Mouse (Mus musculus): ENCODE measurements around the gene Rsc1a1. TPM values are rescaled to one million over a fixed set of nuclear protein-coding genes. Genes with fewer than 3 reads are reported as not detected.
A peak's percentile ranks its signal among the peaks of the same experiment; 100 is the strongest.

Gene Rsc1a1
- total RNA-seq, 2 experiments from 2014 or later, result 3.6 to 5.1 TPM

DNA sequence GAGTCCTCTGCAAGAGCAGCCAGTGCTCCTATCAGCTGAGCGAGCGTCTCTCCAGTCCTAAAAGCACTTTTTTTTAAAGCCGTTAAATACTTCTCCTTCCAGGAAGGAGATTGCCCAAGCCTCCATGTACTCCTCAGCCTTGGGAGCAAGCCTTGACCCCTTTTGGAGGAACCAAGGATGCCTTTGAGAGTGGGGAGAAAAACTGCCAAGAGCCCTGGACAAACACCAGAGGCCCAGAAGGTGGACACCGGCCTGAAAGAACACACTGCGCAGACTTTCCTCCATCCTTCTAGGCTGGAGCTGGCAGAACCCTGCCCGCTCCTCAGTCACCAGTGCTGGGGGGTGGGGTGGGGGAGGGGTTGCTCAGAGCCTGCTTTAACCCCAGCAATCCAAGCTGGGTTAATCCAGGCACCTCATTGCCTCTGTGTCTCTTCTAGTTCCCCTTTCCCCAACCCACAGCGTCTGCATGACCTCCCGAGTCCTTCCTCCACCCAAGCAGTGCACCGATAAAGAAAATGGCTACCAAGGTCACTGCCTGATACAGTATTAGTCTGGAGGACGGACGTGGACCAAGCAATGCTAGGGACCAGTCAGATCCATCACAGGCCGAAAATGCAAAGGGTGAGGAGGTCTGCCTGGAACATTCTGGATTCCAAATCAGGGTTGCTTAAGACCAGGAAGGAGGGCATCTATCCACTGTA is 29.3 kb downstream of the Rsc1a1 start:
- no peak for DNase-seq (ENCODE audit: low spot score in 2 of 2)

DNA sequence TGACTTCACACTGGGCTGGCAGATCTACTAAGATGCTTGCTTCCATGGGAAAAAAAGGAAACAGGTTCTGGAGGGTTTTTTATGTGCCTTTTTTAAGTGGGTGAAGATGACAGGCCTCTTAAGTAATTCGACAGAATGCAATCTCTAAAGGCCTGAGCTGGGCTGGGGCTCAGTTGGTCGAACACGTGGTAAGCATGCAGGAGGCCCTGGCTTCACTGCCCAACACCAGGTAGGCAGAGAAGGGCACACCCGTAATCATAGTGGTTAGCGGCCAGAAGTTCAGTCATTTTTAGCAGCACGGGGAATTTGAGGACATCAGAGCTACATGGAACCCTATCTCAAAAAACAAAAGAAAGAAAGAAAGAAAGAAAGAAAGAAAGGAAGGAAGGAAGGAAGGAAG is 30.9 kb downstream of the Rsc1a1 start:
- no peak for DNase-seq (ENCODE audit: low spot score in 2 of 2)

DNA sequence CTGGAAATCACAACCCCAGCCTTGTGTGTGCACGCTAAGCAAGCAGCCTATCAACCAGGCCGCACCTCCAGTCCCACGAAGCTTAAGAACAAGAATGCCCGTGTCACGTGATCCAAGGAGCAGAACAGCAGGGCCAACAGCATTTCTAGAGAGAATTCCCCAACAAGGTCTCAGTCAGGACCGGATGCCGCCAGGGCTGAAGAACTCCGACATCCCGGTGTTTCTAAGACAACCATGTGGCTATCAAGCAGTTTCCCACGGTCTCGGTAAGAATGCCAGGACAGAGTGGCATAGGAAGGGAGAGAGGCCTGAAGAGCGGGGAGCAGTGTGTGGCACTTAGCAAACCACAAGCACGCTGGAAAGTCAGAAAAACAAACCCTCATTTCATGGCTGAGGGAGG is 31.6 kb downstream of the Rsc1a1 start:
- no peak for DNase-seq (ENCODE audit: low spot score in 2 of 2)

DNA sequence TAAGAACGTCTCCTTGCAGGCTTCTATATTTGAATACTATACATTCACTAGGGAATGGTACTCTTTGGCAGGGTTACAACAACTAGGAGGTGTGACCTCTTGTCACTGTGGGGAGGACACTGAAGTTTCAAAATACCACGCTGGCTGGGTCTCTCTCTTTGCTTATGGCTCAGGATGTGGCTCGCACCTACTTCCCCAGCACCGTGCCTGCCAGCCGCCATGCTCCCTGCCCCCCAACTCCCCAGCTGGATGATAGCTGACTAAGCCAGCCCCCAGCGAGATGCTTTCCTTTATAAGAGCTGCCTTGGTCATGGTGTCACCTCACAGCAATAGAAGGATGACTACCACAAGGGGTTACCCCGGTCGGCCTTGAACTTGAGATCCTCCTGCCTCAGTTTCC is 32.4 kb downstream of the Rsc1a1 start:
- DNase-seq (ENCODE audit: low spot score in 2 of 2), result no peak

DNA sequence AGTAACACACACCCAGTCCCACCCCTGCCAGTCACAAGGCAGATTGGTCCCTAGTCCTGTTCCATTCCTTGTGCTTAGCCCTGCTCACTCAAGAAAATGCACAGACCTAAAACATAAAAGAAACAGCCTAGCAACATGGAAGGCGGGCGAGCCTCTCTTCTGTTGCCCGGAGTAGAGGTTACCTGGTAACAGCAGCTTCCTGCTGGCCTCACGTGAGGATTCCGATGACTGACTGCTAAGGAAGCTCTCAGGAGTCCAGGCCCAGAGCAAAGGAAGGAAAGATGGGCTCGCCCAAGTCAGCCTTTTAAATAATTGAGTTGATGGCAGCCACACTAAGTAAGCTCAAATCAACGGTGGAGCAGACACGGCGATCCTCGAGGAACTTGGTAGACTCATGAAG is 33.5 kb downstream of the Rsc1a1 start:
- no peak for DNase-seq (ENCODE audit: low spot score in 2 of 2)

DNA sequence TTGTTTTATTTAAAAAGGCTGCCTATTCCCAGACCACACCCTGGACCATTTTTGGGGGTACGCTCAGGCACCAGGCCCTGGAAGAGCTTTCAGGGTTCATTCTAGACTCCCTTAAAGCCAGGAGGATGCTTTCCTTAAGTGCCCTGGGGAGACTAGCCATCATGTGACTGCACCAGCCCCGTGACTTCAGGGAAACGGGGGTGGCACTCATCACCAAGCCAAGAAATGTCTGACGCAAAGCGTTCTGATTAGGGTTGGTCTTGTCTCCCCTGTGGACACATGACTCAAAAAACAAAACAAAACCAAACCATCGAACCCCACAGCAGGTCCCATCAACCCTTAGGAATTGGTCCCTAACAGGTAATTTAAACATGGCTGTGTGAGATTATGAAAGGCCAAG is 34.1 kb downstream of the Rsc1a1 start:
- DNase-seq (ENCODE audit: low spot score in 2 of 2), result no peak

DNA sequence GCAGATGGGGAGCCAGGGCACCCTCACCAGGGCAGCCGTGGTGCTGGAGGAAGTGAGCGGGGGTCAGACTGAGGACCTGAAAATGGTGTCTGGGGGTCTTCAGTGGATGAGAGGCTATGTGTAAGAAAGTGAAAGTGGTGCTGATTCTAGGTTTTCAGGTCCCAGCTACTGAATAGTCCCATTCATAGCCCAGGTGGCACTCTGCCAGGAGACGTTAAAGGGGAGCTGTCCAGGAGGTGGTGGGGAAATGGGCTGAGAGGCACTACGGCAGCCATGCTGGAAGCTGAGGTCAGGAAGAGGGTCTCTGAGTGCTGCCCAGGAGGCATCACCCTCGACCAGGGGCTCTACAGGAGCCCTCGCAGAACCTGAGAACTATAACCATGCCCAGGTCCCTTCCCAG is 36.2 kb downstream of the Rsc1a1 start:
- no peak for DNase-seq (ENCODE audit: low spot score in 2 of 2)

DNA sequence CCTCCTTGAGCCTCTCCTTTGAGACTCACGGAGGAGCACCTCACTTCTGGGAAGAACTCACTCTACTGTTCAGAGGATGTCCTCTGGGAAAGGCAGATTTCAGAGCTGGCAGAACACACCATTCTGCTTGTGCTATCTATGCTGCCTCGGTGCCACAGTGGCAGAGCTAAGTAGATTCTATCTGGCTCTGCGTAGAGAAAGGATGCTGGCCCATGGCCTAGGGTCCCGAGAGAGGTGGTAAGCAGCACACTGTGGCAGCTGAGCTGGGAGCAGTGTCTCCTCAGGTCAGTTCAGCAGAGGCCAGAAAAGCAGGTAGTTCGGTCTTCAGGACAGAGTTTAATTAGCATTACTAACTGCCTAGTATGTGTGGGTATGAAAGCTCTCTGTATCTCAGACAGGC is 37.1 kb downstream of the Rsc1a1 start:
- DNase-seq (ENCODE audit: low spot score in 2 of 2), result no peak

DNA sequence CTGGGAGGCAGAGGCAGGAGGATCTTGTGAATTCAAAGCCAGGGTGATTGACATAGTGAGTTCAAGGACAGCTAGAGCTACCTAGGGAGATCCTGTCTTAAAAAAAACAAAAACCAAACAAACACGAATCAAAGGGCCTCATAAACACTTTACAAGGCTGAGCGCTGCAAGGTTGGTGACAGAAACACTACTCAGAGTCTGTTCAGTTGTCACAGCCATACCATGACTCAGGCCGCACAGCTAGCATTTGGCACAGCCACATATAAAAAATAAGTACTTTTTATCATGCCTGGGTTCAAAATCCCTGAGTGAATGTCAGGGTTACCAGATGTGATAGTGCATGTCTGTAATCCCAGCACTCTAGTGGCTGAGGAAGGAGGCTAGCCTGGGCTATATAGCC is 38.2 kb downstream of the Rsc1a1 start:
- DNase-seq (ENCODE audit: low spot score in 2 of 2), result no peak

DNA sequence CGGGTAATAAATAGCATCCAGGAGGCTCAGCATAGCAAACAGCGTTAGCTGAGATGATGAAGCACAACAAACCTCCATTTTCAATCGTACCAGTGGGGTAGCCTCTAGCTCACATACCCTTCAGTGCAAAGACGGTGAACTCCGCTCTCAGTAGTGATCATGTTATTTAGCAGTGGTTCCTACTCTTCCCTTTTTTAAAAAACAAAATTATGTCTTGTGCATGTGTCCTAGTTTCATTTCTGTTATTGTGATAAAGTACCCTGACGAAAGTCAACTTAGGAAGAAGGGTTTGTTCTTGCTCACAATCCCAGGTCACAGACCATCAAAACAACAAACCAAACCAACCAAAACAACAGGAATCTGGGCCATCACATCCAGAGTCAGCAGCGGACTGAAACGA is 39.4 kb downstream of the Rsc1a1 start:
- DNase-seq (ENCODE audit: low spot score in 2 of 2), result no peak

DNA sequence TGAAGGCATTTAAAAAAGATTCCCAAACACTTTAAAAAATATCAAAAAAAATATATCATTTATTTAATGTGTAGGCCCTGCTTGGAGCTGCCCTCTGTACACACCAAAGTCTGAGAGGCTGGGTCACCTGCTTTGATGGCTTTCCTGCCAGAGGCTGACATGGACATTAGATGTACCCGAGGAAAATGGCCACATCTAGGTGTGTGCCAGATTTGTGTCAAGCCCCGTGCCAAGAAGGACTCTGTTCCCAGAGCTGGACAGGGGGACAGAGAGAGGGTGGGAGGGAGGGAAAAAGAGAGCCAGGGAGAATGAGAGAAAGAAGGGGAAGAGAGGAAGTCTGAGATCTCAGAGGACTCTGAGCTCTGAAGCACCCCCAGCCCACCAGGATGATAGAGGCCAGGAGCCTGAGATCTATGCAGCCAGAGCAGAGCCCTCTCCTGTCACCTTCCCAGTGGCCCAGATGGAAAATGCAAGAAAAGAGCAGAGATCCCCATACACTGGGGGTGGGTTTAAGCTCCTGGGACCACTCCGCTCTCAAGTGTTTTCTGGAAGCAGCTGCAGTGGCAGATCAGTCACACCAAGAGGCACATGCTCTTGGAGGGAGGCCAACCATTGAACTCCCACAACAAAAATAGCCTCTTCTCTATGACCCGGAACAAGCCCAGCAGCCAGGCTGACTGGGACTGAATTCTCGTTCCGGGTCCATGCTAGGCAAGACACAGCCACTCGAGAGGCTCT is 42.1 kb downstream of the Rsc1a1 start:
- DNase-seq (ENCODE audit: low spot score in 2 of 2), result peak in 1 of 2 experiments; percentile 76

DNA sequence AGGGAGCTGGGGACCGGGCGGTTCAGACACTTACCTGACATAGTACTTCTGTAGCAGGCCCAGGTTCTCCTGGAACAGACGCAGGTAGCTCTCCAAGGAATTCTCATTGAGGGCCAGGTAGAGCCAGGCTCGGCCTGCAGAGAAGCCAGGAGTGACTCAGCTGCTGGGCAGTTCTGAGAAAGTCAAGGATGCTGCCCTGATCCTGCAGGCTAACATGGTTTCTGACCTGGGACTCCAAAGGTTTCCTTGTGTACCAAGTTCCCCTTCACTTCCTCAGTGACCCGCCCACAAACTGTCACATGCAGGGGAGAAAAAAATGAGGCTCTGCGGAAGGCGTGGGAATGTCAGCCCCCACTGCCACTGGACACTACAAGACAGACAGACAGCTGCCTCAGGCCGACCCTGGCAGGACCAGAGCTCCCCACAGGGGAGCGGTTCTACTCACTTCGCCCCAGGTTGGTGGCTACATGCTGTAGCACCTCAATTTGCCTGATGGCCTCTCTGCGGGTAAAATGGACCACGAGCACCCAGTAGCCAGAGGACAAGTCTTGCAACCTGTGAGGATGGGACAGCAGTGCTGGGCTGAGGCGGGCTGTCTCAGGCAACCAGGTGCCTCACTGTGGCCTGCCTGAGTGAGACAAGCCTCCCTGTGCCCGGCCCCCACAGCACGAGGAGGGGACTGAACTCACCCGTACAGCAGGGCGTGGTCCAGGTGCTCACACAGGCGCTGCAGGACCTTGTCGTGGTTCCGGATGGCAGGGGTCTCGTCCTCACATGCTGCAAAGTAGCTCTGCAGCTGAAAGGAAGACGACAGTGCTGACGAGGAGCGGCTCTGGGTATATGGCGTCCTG is 43.2 kb downstream of the Rsc1a1 start:
- no peak for DNase-seq (ENCODE audit: low spot score in 2 of 2)

DNA sequence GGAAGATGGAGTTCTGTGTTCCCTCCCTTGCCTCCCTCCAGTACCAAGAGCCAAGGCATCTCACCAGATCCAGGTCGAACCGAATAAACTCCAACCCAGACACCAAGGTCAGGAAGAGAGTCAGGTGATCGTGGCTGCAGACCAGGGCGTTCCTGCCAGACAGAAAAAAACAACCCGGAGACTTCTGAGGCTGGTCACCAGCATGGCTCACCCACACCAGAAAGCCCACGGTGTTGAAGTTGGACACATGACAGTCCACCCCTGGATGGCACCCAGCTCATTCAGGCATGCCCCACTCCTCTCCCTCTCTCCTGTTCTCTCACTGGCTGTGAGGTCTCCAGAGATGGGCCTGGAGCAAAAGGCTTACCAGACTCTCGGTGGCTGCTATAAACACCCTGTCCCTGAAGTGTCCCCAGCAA is 44.0 kb downstream of the Rsc1a1 start:
- DNase-seq (ENCODE audit: low spot score in 2 of 2), result no peak

DNA sequence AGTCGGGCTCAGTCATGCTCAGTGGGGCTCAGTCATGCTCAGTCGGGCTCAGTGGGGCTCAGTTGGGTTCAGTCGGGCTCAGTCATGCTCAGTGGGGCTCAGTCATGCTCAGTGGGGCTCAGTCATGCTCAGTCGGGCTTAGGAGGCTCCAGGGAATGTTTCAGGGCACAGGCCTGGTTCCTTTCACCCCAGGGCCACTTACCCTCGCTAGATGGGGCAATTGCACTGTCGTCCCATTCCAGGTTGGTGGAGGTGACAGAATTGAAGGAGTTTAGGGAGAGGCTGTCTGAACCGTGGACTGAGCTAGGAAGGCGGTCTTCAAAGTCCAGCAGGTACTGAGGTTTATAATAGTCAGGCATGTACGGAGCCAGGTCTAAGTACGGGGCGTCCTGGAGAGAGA is 45.9 kb downstream of the Rsc1a1 start:
- DNase-seq (ENCODE audit: low spot score in 2 of 2), result no peak

DNA sequence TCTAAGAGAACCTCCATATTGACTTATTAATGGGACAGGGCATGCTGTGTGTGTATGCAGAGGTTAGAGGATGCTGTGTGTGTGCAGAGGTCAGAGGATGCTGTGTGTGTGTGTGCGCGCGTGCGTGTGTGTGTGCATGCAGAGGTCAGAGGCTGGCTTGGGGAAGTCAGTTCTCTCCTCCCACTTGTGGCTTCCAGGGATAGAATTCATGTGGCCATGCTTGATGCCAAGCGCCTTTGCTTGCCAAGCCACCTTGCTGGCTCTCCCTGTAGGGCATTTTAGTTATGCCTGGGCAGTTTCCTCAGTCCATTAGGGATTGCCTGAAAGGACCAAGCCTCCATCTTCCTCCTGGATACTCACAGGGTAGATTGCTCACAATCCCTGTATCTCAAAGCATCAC is 48.7 kb downstream of the Rsc1a1 start:
- no peak for DNase-seq (ENCODE audit: low spot score in 2 of 2)

DNA sequence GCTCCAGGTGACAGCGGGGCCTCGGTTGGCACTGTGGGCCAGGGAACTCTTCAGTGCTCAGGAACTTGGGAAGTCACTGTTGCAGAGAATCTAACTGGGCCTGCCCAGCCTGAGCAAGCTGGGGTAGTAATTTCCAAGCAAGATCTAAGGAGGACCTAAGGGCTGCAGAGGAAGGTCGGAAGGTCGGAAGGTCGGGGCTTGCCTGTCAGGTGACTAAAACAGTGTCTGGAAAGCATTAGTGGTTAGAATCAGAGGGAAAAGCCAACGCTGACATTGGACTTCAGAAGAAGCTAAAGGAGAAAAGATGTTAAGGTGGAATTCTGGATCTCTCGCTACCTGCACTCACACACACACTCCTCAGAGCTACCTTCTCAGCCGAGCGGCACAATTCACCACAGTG is 49.4 kb downstream of the Rsc1a1 start:
- DNase-seq (ENCODE audit: low spot score in 2 of 2), result no peak

Other genes starting within 250 kb of the Rsc1a1 start
- not detected for gene Srarp, start 249.5 kb downstream of the Rsc1a1 start, total RNA-seq (2021)
- gene Zbtb17, start 240.9 kb downstream of the Rsc1a1 start, total RNA-seq (2021), result 10 to 100 TPM; 19.9 to 21.2 TPM
- gene Spen, start 147.0 kb downstream of the Rsc1a1 start, total RNA-seq (2021), result 10 to 100 TPM; 32.7 to 32.9 TPM
- 10 to 100 TPM in 1 of 2 experiments, 1 to 10 TPM in 1; 7.4 to 10.6 TPM for gene Fblim1, start 79.5 kb downstream of the Rsc1a1 start, total RNA-seq (2021)
- 1 to 10 TPM; 3.5 to 4.3 TPM for gene Tmem82, start 67.0 kb downstream of the Rsc1a1 start, total RNA-seq (2021)
- 10 to 100 TPM; 21.4 to 26.7 TPM for gene Slc25a34, start 61.8 kb downstream of the Rsc1a1 start, total RNA-seq (2021)
- 10 to 100 TPM; 32.9 to 35.5 TPM for gene Plekhm2, start 20.7 kb downstream of the Rsc1a1 start, total RNA-seq (2021)
- gene Ddi2, start 37.8 kb upstream of the Rsc1a1 start, total RNA-seq (2021), result 10 to 100 TPM; 42.4 to 50.2 TPM
- 1 to 10 TPM in 1 of 2 experiments, under 1 TPM in 1; 0.64 to 1.5 TPM for gene Agmat, start 61.1 kb upstream of the Rsc1a1 start, total RNA-seq (2021)
- gene Dnajc16, start 105.3 kb upstream of the Rsc1a1 start, total RNA-seq (2021), result 10 to 100 TPM; 10.5 to 10.9 TPM
- 10 to 100 TPM in 1 of 2 experiments, 1 to 10 TPM in 1; 9.3 to 10.8 TPM for gene Casp9, start 108.0 kb upstream of the Rsc1a1 start, total RNA-seq (2021)
- not detected for gene Cela2a, start 140.6 kb upstream of the Rsc1a1 start, total RNA-seq (2021)
- not detected for gene Ctrc, start 160.8 kb upstream of the Rsc1a1 start, total RNA-seq (2021)
- gene Efhd2, start 189.3 kb upstream of the Rsc1a1 start, total RNA-seq (2021), result 10 to 100 TPM; 60.6 to 68.0 TPM

All from gastrocnemius, postnatal 4 days (tissue).